Mouse (Mus musculus): Measurements from ENCODE around the gene AC134908.4.

The AC134908.4 gene

GRCm38 (mm10) chr17:25831451-25832281 lies 36.2 kb upstream of the AC134908.4 start:
- DNase-seq (ENCODE audit: low spot score in 2 of 2): peak in 1 of 2 experiments; percentile 72

DNA sequence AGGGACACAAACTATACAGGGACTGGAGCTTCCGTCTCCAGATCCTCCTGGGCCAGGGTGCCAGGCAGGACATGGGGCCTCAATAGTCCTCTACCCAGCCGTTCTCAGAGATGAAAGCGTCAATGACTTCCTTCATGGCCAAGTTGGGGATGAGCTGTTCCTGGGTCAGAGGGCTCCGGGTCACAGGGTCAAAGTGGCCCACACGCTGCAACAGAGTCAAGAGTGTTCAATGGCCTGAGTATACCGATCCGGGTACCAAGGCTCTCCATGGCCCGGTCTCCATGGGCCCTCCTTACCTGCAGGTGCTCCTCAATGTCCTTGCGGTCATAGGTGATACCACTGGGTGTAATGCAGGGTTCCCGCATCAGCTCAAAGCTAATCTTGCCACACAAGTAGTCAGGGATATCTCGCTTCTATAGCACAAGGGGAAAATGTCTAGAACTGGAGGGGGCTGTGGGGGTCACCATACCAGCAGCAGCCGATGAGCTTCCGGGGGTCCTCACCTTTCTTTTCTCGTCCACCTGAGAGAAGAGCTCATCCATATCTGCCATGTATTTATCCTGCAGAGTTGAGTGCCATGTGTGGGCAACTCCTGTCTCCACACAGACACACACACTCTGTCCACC lies 35.5 kb upstream of the AC134908.4 start:
- DNase-seq (ENCODE audit: low spot score in 2 of 2): peak in 1 of 2 experiments; percentile 61

GRCm38 (mm10) chr17:25830200-25830753 lies 34.8 kb upstream of the AC134908.4 start:
- DNase-seq (ENCODE audit: low spot score in 2 of 2): no peak

GRCm38 (mm10) chr17:25829558-25830017 lies 34.1 kb upstream of the AC134908.4 start:
- DNase-seq (ENCODE audit: low spot score in 2 of 2): peak in 1 of 2 experiments; percentile 32

GRCm38 (mm10) chr17:25828712-25829557 lies 33.5 kb upstream of the AC134908.4 start, which contains the start of gene Jmjd8:
TSS of gene Jmjd8 (plus strand) at chr17:25828867.
- DNase-seq (ENCODE audit: low spot score in 2 of 2): peak; percentile 90 to 93

- DNase-seq (ENCODE audit: low spot score in 2 of 2): peak in 1 of 2 experiments; percentile 40
Observed at GRCm38 (mm10) chr17:25828223-25828594, 32.8 kb upstream of the AC134908.4 start.

- no peak for DNase-seq (ENCODE audit: low spot score in 2 of 2)
Observed at GRCm38 (mm10) chr17:25827546-25828222, 32.2 kb upstream of the AC134908.4 start.

GRCm38 (mm10) chr17:25827011-25827410 lies 31.6 kb upstream of the AC134908.4 start:
- peak in 1 of 2 experiments; percentile 23 for DNase-seq (ENCODE audit: low spot score in 2 of 2)

GRCm38 (mm10) chr17:25825984-25826570 lies 30.6 kb upstream of the AC134908.4 start:
- DNase-seq (ENCODE audit: low spot score in 2 of 2): peak in 1 of 2 experiments; percentile 27

DNA sequence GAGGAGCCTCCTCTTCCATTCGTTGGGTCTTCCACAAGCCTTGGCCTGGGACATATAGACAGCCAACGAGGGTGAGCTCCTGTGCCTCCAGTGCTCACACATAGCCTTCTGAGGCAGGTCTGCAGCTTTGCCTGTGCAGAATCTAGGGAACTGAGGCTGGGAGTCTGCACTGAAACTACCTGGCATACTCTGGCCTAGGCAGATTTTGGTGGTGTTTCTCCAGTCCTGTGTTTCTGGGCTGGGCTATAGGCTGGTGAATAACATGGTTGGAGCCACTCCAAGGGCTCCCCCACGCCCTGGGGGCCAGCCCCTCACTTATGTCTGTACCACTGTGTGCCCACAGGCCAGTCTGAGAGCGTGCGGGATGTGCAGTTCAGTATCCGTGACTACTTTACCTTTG lies 29.9 kb upstream of the AC134908.4 start:
- DNase-seq (ENCODE audit: low spot score in 2 of 2): no peak

GRCm38 (mm10) chr17:25824362-25825142 lies 29.1 kb upstream of the AC134908.4 start:
- no peak for DNase-seq (ENCODE audit: low spot score in 2 of 2)

GRCm38 (mm10) chr17:25823452-25823851 lies 28.0 kb upstream of the AC134908.4 start, which contains the start of gene Wdr24:
TSS of gene Wdr24 (plus strand) at chr17:25823627.
- peak; percentile 89 to 90 for DNase-seq (ENCODE audit: low spot score in 2 of 2)

DNA sequence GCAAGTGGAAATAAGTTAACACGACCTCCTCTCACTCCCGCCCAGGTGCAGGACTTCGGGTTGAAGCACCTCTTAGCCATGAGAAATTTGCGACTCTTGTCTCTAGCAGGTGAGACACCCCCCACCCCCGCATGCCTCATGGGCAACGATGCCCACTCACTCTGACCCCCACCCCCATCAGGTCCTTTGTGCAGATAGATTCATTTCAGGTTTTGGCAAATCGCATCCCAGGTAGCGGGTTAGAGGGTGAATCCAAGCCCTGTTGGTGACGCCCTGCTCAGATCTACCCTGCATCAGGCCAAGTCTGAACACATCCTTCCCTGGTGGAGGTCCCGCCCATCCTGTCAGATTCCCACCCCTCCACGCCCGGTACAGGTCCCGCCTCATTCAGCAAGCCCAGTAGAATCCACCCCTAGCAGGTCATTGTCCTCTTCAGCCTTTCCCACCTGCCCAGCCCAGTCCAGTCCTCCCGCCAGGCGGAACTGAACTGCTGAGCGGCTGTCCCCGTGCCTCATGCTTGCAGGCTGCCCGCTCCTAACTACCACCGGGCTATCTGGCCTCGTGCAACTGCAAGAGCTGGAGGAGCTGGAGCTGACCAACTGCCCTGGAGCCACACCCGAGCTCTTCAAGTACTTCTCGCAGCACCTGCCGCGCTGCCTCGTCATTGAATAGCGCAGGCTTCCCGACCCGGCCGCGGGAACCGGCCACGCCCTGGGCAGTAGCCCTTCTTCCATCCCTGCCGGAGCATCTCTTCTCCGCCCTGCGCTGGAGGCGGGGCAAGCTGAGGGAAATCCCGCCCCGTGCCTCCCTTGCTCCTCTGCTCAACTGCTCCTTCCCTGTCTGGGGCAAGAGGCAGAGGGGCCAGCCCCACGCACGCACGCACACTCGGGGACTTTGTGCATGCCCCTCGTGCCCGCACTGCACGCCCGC lies 23.7 kb upstream of the AC134908.4 start:
- DNase-seq (ENCODE audit: low spot score in 2 of 2): no peak

- DNase-seq (ENCODE audit: low spot score in 2 of 2): no peak
Observed at GRCm38 (mm10) chr17:25817662-25818061, 22.2 kb upstream of the AC134908.4 start.

- DNase-seq (ENCODE audit: low spot score in 2 of 2): peak; percentile 87 to 90
Observed at GRCm38 (mm10) chr17:25813471-25813870, 18.0 kb upstream of the AC134908.4 start.

- peak in 1 of 2 experiments; percentile 44 for DNase-seq (ENCODE audit: low spot score in 2 of 2)
Observed at GRCm38 (mm10) chr17:25810890-25811289, 15.4 kb upstream of the AC134908.4 start.

DNA sequence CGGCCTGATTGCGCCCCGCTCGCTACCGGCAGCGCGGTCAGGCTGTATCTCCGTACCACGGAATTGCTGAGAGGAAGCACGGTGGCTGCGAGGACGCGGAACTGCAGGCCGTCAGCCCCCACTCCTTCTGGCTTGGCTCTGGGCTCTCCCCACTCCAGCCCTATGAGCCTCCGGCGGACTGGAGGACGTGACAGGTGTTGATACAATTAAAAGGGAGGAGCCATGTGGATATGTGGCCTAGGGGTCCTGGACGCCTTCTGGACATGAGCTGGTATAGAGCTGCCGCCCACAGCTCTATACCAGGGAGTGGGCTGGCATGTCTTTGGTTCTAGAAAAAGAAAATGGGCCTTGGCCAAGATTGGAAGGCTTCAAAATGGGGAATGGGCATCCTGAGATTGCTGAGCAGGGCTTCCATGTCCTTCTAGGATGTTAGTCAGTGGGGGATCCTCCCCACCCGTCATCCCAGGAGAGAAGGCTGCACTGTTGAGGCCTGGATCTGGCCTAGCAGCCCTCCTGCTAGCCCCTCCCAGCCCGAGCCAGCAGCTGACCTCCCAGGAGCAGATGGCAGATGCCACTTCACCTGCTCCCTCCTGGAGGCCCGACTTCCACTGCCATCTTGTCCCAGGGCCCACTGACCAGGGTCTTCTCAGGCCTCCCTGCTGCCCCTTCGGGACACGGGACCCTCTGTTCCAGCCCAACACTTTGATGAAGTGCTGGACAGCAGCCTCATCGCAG lies 14.3 kb upstream of the AC134908.4 start:
- DNase-seq (ENCODE audit: low spot score in 2 of 2): peak in 1 of 2 experiments; percentile 70
